Mouse (Mus musculus): ENCODE data around the gene Arl3. TPM values are rescaled to one million over a fixed set of nuclear protein-coding genes. Genes with fewer than 3 reads are reported as not detected.

Arl3 gene
- polyA plus RNA-seq, 1 experiment = 6.8 TPM

DNA sequence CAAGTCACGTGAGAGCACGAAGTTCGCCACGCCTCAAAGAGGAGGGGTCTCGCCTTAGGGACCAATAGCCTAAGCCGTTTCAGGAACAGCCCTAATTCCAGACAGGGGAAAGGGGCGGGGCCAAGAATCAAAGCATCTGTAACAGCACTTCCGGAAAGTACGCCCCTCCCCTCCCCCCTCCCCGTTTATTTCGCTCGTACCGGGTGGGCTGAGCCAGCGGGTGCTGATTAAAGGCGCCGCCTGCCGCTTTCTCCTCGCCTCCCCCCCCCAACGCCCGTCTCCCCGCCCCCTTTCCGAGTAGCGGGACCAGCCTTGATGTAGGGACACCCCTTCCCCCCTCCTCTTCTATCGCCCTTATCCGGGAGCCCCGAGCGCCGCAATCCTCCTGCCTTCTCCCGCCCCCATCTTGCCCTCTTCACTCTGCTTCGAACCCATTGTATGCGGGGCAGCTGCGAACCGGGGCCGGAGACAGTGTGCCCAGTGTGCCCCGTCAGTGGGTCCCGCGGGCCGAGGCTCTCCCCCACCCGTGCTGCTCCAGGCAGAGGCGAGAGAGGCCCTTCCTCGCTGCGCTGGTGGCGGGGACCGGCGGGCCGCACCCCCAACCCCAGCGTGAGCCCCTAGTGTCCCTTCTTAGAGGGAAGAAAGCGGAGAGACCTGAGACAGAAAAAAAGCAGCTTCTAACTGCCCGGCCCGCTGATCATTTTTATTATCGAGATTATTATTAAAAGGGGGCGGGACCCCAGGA lies 73.0 kb downstream of the Arl3 start:
- TF ChIP-seq CTCF (IDR thresholded peaks at IDR 0.05; ENCODE audit: extremely low read depth, insufficient read depth, insufficient read length, insufficient replicate concordance) = no peak
- TF ChIP-seq POLR2A (IDR thresholded peaks at IDR 0.05; ENCODE audit: low read depth, low read length) = peak; percentile 41
- H3K4me1 ChIP-seq (ENCODE audit: control insufficient read depth, insufficient read depth, insufficient read length) = peaks cover 8% of the 10 kb centered on the region; the same call in 1 of the 2 replicates
- WGBS = under 1% methylated on average over 47 of the region's 52 CpGs

DNA sequence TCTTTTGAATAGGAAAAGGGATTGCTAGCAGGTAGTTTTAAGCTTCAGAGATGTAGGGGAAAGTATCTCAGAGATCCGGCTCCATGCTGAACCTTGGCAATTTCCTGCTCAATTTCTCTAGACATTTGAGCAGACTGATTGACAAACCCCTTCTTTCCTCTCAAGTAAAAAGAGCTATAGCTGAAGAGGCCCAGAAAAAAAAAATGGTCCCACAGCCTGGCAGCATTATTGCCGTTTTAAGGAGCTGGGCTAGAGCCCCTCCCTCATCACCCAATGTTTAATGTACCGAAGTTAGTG lies 73.5 kb downstream of the Arl3 start:
- Histone ChIP-seq H3K27ac (ENCODE audit: insufficient read depth, low read length) (peak overlapping the region; percentile 3; the same call in 1 of the 2 replicates), H3K4me3 (ENCODE audit: extremely low read depth, insufficient read depth, insufficient read length) (no peak overlapping the region), H3K27me3 (ENCODE audit: control insufficient read depth, insufficient read depth, low read length) (no peaks in the 10 kb centered on the region), H3K4me1 (ENCODE audit: control insufficient read depth, insufficient read depth, insufficient read length) (peaks cover 6% of the 10 kb centered on the region; the same call in 1 of the 2 replicates), H3K36me3 (ENCODE audit: control insufficient read depth, insufficient read depth, low read length) (no peaks in the 10 kb centered on the region)
- 4% methylated on average over 3 of the region's 3 CpGs for WGBS
- no peak for DNase-seq (ENCODE audit: low read depth in 1 of 2, low spot score in 2 of 2)
- TF ChIP-seq CTCF (IDR thresholded peaks at IDR 0.05; ENCODE audit: extremely low read depth, insufficient read depth, insufficient read length, insufficient replicate concordance) (no peak), POLR2A (IDR thresholded peaks at IDR 0.05; ENCODE audit: low read depth, low read length) (no peak)

More for the DNA sequence above, 73.0 kb downstream of the Arl3 start:
- H3K27me3 ChIP-seq (ENCODE audit: control insufficient read depth, insufficient read depth, low read length) = no peaks in the 10 kb centered on the region
- no peaks in the 10 kb centered on the region for H3K36me3 ChIP-seq (ENCODE audit: control insufficient read depth, insufficient read depth, low read length)
- H3K27ac ChIP-seq (ENCODE audit: insufficient read depth, low read length) = peak overlapping the region; percentile 99
- peak; percentile 97 to 99 for DNase-seq (ENCODE audit: low read depth in 1 of 2, low spot score in 2 of 2)
- H3K4me3 ChIP-seq (ENCODE audit: extremely low read depth, insufficient read depth, insufficient read length) = peak overlapping the region; percentile 65

GRCm38 (mm10) chr19:46497230-46497629 lies 75.8 kb downstream of the Arl3 start:
- 79% methylated on average over 2 of the region's 2 CpGs for WGBS
- H3K4me1 ChIP-seq (ENCODE audit: control insufficient read depth, insufficient read depth, insufficient read length) = peaks cover 6% of the 10 kb centered on the region; the same call in 1 of the 2 replicates
- TF ChIP-seq POLR2A (IDR thresholded peaks at IDR 0.05; ENCODE audit: low read depth, low read length) (no peak), CTCF (IDR thresholded peaks at IDR 0.05; ENCODE audit: extremely low read depth, insufficient read depth, insufficient read length, insufficient replicate concordance) (no peak)
- no peak overlapping the region for H3K27ac ChIP-seq (ENCODE audit: insufficient read depth, low read length)
- DNase-seq (ENCODE audit: low read depth in 1 of 2, low spot score in 2 of 2) = no peak
- no peaks in the 10 kb centered on the region for H3K36me3 ChIP-seq (ENCODE audit: control insufficient read depth, insufficient read depth, low read length)
- no peak overlapping the region for H3K4me3 ChIP-seq (ENCODE audit: extremely low read depth, insufficient read depth, insufficient read length)
- no peaks in the 10 kb centered on the region for H3K27me3 ChIP-seq (ENCODE audit: control insufficient read depth, insufficient read depth, low read length)

DNA sequence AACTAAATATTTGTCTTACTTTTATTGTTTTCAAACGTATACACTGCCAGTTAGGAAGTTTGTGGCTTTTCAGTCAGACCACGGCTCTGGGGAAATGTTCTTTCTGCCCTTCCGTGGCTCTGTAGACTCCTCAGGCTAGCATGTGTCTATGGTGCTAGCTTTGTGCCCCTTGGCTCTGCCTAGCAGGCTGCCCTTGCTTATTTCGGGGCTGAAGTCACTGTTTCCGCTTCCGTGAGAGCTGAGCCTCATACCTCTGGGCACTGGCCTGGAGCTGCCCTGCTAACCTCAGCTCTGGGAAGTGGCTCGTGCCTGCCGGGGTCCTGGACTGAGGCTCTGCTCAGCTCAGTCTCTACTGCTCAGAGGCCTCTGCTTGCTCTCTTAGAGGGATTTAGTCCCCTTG lies 77.9 kb downstream of the Arl3 start:
- no peak for DNase-seq (ENCODE audit: low read depth in 1 of 2, low spot score in 2 of 2)
- WGBS = 18% methylated on average over 8 of the region's 8 CpGs
- H3K36me3 ChIP-seq (ENCODE audit: control insufficient read depth, insufficient read depth, low read length) = no peaks in the 10 kb centered on the region; the same call in 1 of the 2 replicates
- no peaks in the 10 kb centered on the region for H3K27me3 ChIP-seq (ENCODE audit: control insufficient read depth, insufficient read depth, low read length)
- peak overlapping the region; percentile 45 for H3K27ac ChIP-seq (ENCODE audit: insufficient read depth, low read length)
- TF ChIP-seq POLR2A (IDR thresholded peaks at IDR 0.05; ENCODE audit: low read depth, low read length) (no peak), CTCF (IDR thresholded peaks at IDR 0.05; ENCODE audit: extremely low read depth, insufficient read depth, insufficient read length, insufficient replicate concordance) (no peak)
- peaks cover 6% of the 10 kb centered on the region; the same call in 1 of the 2 replicates for H3K4me1 ChIP-seq (ENCODE audit: control insufficient read depth, insufficient read depth, insufficient read length)
- no peak overlapping the region for H3K4me3 ChIP-seq (ENCODE audit: extremely low read depth, insufficient read depth, insufficient read length)

DNA sequence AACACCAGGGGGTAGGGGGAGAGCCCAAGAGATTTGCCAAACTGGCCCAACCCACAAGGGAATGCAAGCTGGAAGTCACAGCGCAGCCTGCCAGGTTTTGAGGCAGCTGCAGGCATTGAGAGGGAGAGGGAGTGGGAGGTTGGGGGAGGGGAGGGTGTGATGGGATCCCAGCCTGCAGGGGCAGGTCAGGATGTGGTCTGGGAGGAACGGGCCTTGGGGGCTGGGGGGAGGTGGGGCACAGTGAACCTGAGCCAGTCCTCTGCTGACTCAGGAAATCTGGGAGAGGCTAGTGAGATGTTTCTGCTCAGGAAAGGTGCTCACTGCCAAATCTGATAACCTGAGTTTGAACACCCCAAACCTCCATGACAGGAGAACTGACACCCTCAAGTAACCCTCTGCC lies 82.4 kb downstream of the Arl3 start:
- Histone ChIP-seq H3K27ac (ENCODE audit: insufficient read depth, low read length) (no peak overlapping the region), H3K4me1 (ENCODE audit: control insufficient read depth, insufficient read depth, insufficient read length) (peaks cover 6% of the 10 kb centered on the region; the same call in 1 of the 2 replicates), H3K4me3 (ENCODE audit: extremely low read depth, insufficient read depth, insufficient read length) (no peak overlapping the region), H3K27me3 (ENCODE audit: control insufficient read depth, insufficient read depth, low read length) (no peaks in the 10 kb centered on the region), H3K36me3 (ENCODE audit: control insufficient read depth, insufficient read depth, low read length) (peaks cover 9% of the 10 kb centered on the region)
- WGBS = 3% methylated on average over 2 of the region's 2 CpGs
- no peak for DNase-seq (ENCODE audit: low read depth in 1 of 2, low spot score in 2 of 2)
- TF ChIP-seq CTCF (IDR thresholded peaks at IDR 0.05; ENCODE audit: extremely low read depth, insufficient read depth, insufficient read length, insufficient replicate concordance) (no peak), POLR2A (IDR thresholded peaks at IDR 0.05; ENCODE audit: low read depth, low read length) (no peak)

DNA sequence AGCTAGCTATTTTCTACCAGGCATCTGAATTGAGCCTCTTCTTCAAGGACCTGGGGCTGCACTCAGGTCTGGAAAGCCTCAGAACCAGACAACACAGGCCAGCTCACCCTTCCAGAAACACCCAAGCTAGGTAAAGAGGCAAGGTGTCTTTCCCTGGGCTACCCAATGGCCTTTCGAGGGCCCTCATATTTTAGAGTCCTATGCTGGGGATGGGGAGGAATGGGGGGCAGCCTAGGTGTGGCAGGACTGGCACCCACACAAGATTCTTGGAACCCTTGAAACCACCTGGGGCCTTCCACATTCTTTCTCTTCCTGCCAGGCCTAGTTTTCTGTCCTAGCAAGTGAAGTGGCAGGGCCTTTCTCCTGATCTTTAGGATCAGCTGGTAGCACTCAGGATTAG lies 83.5 kb downstream of the Arl3 start:
- H3K36me3 ChIP-seq (ENCODE audit: control insufficient read depth, insufficient read depth, low read length) = peaks cover 9% of the 10 kb centered on the region
- no peak for TF ChIP-seq CTCF (IDR thresholded peaks at IDR 0.05; ENCODE audit: extremely low read depth, insufficient read depth, insufficient read length, insufficient replicate concordance)
- no peak for TF ChIP-seq POLR2A (IDR thresholded peaks at IDR 0.05; ENCODE audit: low read depth, low read length)
- H3K27ac ChIP-seq (ENCODE audit: insufficient read depth, low read length) = no peak overlapping the region
- no peaks in the 10 kb centered on the region for H3K27me3 ChIP-seq (ENCODE audit: control insufficient read depth, insufficient read depth, low read length)
- DNase-seq (ENCODE audit: low read depth in 1 of 2, low spot score in 2 of 2) = no peak
- no peak overlapping the region for H3K4me3 ChIP-seq (ENCODE audit: extremely low read depth, insufficient read depth, insufficient read length)
- WGBS = 97% methylated on average over 1 of the region's 1 CpGs
- no peaks in the 10 kb centered on the region; the same call in 1 of the 2 replicates for H3K4me1 ChIP-seq (ENCODE audit: control insufficient read depth, insufficient read depth, insufficient read length)

- H3K4me1 ChIP-seq (ENCODE audit: control insufficient read depth, insufficient read depth, insufficient read length) = peaks cover 6% of the 10 kb centered on the region; the same call in 1 of the 2 replicates
- peaks cover 9% of the 10 kb centered on the region for H3K36me3 ChIP-seq (ENCODE audit: control insufficient read depth, insufficient read depth, low read length)
- TF ChIP-seq POLR2A (IDR thresholded peaks at IDR 0.05; ENCODE audit: low read depth, low read length) (no peak), CTCF (IDR thresholded peaks at IDR 0.05; ENCODE audit: extremely low read depth, insufficient read depth, insufficient read length, insufficient replicate concordance) (no peak)
- no peak overlapping the region for H3K27ac ChIP-seq (ENCODE audit: insufficient read depth, low read length)
- WGBS = 48% methylated on average over 2 of the region's 2 CpGs
- H3K4me3 ChIP-seq (ENCODE audit: extremely low read depth, insufficient read depth, insufficient read length) = no peak overlapping the region
- DNase-seq (ENCODE audit: low read depth in 1 of 2, low spot score in 2 of 2) = no peak
- H3K27me3 ChIP-seq (ENCODE audit: control insufficient read depth, insufficient read depth, low read length) = no peaks in the 10 kb centered on the region
Observed at GRCm38 (mm10) chr19:46486709-46487108, 86.3 kb downstream of the Arl3 start.
